Mouse (Mus musculus) liver, adult 10 weeks (tissue): ENCODE data around the gene Sult1e1. TPM values are rescaled to one million over a fixed set of nuclear protein-coding genes. Genes with fewer than 3 reads are reported as not detected.

Experiments used
- polyA plus RNA-seq: library from polyadenylated mRNA; stranded (reverse); fragments of 350-450 nt; fragmentation: Illumina TruSeq; extraction: RNeasy Lipid Tissue Mini Kit (QIAGEN cat#74804); gene quantifications from one replicate; pipeline ENCODE4 v1.2.3, GENCODE M21; 2014; ENCODE audit warnings: low read depth, low replicate concordance

Gene Sult1e1
- polyA plus RNA-seq = 4.5 TPM

DNA sequence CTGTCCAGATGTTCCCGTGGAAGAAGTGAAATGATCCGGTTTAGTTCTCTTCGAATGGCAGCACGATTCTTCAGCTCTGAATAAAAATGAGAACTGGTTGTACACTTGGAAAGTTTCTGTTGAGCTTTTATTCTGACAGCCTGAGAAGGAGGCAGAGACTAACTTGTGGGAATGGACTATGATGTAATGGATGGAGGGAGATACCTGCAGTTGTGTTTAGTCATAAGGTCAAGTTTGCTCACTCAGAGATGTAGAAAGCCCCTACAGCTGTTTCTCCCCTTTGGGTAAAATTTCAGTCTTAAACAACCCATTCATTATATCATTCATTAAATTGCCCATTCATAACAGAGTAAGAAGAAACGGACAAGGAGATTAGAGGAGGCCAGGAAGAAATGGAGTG is at the start of gene Sult1e1:
Sult1e1 (minus strand) TSS at position 101 of the 400 bp plus-strand sequence.

GRCm38 (mm10) chr5:87568845-87569244 is 22.5 kb downstream of the Sult1e1 start, which contains the start of gene Sult1d1:
Sult1d1 (minus strand) TSS chr5:87569027.

DNA sequence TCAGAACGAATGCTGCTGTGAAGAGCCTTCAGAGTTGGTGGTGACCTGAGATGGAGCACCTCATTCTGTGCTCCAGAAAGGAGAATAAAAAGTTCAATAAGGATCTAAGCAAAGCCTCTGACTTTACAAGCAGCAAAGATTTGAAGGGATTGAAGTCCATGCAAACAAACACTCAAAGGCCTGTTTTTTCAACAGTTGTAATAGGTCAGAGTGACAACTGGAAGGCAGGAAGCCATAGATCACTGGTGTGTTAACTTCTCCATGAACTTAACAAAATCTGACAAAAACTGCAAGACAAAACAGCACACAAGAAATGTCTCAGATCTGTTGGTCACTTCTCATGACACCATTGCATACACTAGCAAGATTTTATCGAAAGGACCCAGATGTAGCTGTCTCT is 53.3 kb downstream of the Sult1e1 start, which contains the start of gene Sult1b1:
Sult1b1 (minus strand) TSS at position 85 of the 400 bp plus-strand sequence.

Other genes starting within 250 kb of the Sult1e1 start
- gene Ugt2b38, start 167.4 kb downstream of the Sult1e1 start, polyA plus RNA-seq = 4.3 TPM
- not detected for gene Ugt2a2, start 109.3 kb downstream of the Sult1e1 start, polyA plus RNA-seq
- gene Gm43638, start 104.8 kb downstream of the Sult1e1 start, polyA plus RNA-seq = not detected
- gene Ugt2a1, start 100.7 kb downstream of the Sult1e1 start, polyA plus RNA-seq = not detected
- gene Sult1b1, start 53.4 kb downstream of the Sult1e1 start, polyA plus RNA-seq = 180 TPM
- gene Sult1d1, start 22.6 kb downstream of the Sult1e1 start, polyA plus RNA-seq = 893 TPM
- not detected for gene Csn1s1, start 74.6 kb upstream of the Sult1e1 start, polyA plus RNA-seq
- not detected for gene Csn2, start 108.0 kb upstream of the Sult1e1 start, polyA plus RNA-seq
- not detected for gene Csn1s2a, start 183.0 kb upstream of the Sult1e1 start, polyA plus RNA-seq
- not detected for gene Csn1s2b, start 216.5 kb upstream of the Sult1e1 start, polyA plus RNA-seq
- gene Prr27, start 234.1 kb upstream of the Sult1e1 start, polyA plus RNA-seq = not detected